Mouse (Mus musculus) kidney, adult 9 months (tissue): ENCODE results near the gene Mdp1.
A peak's percentile ranks its signal among the peaks of the same experiment; 100 is the strongest.

Source experiments
- DNase-seq: peaks from one replicate; pipeline ENCODE4 v3.0.0; 2022

Mdp1 gene

DNA sequence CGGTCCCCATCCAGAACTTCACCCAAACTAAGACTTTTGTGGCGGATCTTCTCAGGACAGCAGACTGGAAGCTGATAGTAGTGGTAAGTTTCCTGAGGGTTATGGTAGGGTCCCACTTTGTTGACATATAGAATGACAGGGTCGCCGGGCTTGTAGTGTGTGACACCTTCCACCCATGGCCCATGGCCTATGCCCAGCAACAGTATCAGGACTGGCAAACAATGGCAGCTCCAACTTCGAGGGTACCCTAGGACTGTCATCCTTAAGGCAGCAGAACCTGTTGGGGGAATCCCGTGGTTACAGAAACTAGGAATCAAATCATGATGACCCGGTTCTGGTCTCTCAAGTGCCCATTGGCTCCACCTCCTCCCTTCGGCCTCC is 17.6 kb downstream of the Mdp1 start:
- no peak for DNase-seq

- DNase-seq: no peak
Observed at GRCm38 (mm10) chr14:55641291-55641690, 19.0 kb downstream of the Mdp1 start.

DNA sequence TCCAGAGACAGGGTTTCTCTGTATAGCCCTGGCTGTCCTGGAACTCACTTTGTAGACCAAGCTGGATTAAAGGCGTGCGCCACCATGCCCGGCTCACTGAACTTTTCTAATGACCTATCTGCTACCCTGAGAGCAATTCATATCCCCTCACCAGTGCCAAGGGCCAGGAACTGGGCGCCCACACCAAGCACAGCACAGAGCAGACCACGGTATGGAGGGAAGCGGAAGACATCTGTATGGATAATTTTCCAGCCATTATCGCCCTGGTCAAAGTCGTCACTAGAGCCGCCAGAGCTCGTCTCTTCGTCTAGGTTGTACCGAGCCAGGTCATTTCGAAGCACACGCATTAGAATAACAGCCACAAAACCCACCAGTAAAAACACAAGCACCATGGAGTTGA is 19.5 kb downstream of the Mdp1 start:
- DNase-seq: no peak

- no peak for DNase-seq
Observed at GRCm38 (mm10) chr14:55637795-55638194, 22.5 kb downstream of the Mdp1 start, which contains the start of gene Gm49378. Gene Gm49378, minus strand, starts transcription at chr14:55637895.

GRCm38 (mm10) chr14:55635523-55636007 is 24.7 kb downstream of the Mdp1 start, which contains the start of gene Ipo4:
Gene Ipo4, minus strand, starts transcription at chr14:55635957.
- peak; percentile 88 for DNase-seq

- peak; percentile 24 for DNase-seq
Observed at GRCm38 (mm10) chr14:55634874-55635522, 25.3 kb downstream of the Mdp1 start.

DNA sequence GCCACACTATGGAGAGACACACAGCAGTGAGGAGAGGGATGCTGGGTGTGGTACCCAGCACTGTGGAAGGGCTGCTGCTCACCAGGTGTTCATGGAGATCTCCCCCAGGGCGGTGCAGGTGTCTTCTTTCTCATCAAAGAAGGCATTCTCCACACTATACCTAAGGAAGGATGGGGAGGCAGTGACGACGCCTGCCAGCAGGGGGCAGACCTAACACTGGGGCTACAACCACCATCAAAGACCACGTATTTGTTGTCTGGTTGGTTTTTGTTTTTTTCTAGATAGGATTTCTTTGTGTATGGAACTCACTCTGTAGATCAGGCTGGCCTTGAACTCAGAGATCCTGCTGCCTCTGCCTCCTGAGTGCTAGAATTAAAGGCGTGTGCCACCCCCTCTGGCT is 31.0 kb downstream of the Mdp1 start:
- DNase-seq: peak; percentile 68

DNA sequence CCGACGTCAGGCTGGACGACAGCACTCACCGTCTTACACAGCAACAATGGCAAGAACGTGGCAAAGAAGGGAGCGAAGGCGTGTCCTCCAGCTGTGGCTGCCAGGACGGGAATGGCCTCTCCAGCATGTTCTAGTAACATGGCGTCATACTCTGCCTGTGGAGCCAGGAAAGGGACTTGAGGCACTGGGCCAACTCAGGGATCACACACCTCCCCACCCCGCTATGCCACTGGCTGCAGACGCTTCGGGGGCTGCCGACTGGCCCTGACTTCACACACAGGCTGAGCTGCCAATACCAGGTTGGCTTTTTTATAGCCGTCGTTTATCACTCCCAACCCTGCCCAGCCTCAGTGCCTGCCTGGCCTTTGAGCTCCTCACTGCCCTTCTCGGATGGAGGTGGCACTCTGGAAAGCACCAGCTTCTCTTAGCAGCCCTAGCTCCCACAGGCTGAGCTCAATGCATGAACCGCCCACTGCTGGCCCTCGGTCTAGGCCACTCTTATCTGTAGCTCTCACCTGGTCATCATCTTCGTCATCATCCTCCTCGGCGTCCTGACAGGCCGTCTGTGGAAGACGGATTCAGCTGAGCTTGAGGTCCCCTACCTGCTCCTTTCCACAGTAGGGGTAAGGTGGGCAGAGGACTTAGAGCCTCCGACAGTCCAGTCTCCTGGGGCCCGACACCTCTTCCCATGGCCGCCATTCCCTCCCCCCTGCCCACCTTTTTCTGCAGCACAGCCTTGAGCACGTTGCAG is 32.1 kb downstream of the Mdp1 start:
- no peak for DNase-seq

DNA sequence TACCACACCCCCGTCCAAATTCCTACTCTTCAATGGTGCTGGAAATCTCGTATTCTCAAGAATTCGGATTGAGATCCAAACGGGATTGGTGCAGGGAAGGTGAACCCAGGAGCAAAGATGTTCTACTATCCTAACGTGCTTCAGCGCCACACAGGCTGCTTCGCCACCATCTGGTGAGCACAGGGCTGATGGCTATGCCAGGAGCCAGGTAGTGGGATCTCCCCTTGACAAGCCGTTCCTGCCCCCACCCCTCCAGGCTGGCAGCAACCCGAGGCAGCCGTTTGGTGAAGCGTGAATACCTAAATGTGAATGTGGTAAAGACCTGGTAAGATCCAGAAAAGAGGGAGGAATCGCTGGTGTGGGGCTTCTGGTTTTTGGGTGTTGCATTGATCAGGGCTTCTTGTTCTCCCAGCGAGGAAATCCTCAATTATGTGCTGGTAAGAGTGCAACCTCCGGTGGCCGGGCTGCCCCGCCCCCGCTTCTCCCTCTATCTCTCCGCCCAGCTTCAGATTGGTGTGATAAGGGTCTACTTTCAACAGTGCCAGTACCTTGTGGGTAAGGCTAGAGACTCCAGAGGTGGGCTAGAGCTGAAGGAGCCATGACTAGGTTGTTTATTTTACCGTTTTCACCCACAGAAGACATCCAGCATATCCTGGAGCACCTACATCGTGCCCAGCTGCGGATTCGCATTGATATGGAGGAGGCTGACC is 41.7 kb downstream of the Mdp1 start:
- DNase-seq: no peak

DNA sequence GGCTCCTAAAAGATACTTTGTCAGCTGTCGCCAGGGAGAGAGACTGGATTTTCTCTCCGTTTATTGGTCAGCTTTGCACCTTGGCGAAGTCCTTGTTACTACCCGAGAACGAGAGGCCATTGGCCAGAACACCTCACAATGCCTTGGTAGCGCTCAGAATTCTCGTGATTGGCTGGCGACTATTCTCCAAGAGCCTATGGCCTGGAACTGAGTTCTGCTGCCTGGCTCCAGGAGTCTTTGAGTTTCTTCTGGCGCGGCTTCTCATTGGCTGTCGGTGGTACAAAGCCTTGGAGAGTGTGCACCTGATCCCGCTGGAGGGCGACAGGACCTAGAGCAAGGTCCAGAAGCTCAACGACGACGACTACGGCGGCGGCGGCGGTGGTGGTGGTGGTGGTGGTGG is 42.5 kb downstream of the Mdp1 start, which contains the start of gene Rec8:
Gene Rec8, plus strand, starts transcription at position 216 of the 400 bp plus-strand sequence.
- DNase-seq: peak; percentile 62

DNA sequence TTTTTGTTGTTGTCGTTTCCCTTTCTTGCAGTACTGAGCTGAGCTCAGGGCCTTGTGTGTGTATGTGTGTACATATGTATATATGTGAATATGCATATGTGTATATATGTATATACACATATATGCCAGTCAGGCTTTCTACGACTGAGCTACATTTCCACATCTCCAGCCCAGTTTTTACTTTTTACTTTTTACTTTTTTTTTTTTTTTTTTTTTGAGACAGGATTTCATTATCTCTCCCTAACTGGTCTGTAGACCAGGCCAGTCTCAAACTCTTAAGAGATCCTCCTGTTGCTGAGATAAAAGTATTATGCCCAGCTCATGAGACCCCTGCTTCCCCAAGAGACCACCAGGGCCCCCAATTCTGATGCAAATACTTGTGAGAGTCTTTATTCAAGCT is 43.5 kb downstream of the Mdp1 start:
- no peak for DNase-seq

DNA sequence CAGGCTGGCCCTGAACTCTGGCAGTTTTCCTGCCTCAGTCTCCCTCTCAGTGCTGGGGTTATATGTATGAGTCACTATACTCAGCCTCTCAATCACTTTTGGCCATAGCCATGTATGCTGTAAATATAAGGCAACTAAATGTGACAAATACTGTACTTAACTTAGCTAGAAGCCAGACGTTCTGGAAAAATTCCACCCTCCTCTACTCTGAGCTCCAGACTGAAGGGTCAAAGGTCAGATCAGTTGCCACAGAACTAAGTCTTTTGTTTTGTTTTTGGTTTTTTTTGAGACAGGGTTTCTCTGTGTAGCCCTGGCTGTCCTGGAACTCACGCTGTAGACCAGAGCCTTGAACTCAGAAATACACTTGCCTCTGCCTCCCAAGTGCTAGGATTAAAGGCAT is 44.4 kb downstream of the Mdp1 start:
- no peak for DNase-seq

GRCm38 (mm10) chr14:55614565-55615178 is 45.6 kb downstream of the Mdp1 start:
- DNase-seq: no peak

DNA sequence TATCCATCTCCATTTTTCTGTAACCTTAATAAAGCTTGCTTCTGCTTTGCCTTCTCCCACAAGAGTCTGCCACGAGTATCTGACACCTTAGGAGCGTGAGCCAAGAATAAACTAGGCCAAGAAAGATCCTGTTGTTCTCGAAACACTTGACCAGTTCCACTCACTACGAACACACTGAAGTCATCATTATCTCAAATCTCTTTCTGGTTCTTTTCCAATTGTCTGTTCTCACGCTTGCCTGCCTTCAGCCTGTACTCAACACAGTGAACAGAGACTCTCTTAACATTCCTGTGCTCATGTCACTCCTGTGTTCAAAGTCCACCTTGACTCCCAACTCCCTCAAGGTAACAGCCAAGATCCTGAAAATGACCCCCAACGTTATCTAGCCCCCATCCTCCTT is 47.0 kb downstream of the Mdp1 start:
- DNase-seq: peak; percentile 68

DNA sequence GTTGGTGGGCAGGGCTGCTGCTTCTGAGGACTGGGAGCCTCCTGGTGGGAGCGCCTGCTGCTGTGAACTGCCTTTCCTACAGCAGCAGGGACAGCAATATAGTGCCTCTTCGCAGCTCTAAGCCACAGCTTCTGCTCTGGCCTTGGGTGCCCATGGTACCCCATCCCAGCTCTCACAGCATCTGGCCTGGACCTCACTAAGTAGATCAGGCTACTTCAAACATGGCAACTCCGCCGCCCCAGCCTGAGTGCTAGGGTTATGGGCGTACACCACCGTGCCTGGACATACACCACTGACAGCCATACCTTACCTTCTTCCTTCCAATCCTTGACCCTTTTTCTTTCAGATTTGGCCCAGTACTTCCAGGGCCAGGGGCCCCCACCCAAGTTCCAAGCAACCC is 52.0 kb downstream of the Mdp1 start:
- DNase-seq: no peak
